Mouse (Mus musculus) cortical plate, adult 2 months (tissue): ENCODE results near the gene Ninj2.

Source experiments
- CTCF ChIP-seq: fragments of 200-500 bp; IDR thresholded peaks from 2 replicates; pipeline ENCODE4 v1.5.1; 2011; ENCODE audit warnings: mild to moderate bottlenecking, control low read depth, low read length; ENCODE audit not compliant: insufficient read depth; ENCODE audit errors: extremely low read depth
- POLR2A ChIP-seq: fragments of 200-500 bp; IDR thresholded peaks from 2 replicates; pipeline ENCODE4 v1.6.1; 2011; ENCODE audit warnings: mild to moderate bottlenecking, low read length, control low read depth; ENCODE audit not compliant: insufficient read depth; ENCODE audit errors: extremely low read depth

DNA sequence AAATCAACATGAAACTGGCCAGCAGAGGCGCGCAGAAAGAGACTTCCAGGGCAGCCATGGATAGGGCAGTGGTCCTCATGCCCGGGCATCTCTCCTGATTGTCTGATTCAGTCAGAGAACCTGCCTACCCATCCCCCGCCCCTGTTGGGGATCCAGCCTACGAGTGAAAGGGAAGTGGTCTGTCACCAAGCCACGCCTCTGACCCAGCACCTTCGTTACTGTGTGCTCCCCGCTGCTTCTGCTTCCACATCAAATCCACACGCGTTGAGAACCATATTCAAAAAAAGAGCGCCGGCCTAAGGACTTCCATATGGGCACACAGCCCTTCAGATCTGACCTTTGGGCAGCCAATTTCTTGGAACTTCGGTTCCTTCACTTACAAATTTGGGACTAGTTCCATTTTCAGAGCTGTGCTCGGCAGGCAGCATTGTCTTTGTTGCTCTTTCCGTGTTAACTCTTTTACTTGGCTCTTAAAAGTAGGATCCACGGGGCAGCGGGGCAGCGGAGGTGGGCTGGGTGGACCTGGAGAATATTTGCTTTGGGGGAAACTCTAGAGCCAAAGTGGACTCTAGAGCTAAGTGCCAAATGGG is 94.5 kb downstream of the Ninj2 start:
- no peak for TF ChIP-seq CTCF
- TF ChIP-seq POLR2A = no peak
